Mouse (Mus musculus) heart, postnatal 0 days (tissue): ENCODE data around the gene Insyn1.

Experiments used
- CTCF ChIP-seq: IDR thresholded peaks from 2 replicates; pipeline ENCODE4 v1.5.1; 2016; ENCODE audit warnings: antibody characterized with exemption, control low read depth, low read depth
- EP300 ChIP-seq: IDR thresholded peaks from 2 replicates; pipeline ENCODE4 v1.6.1; 2016; ENCODE audit warnings: antibody characterized with exemption, low read depth

GRCm38 (mm10) chr9:58467345-58468025 is 20.9 kb upstream of the Insyn1 start:
- TF ChIP-seq CTCF (no peak), EP300 (no peak)
